Mouse (Mus musculus) E14TG2a.4 (cell line): ENCODE results near the gene Snapc1.

Source experiments
- H3K27me3 ChIP-seq: 2 replicates; pipeline ENCODE4 v1.6.1; 2014; ENCODE audit warnings: low read length, control low read depth; ENCODE audit not compliant: insufficient read depth
- H3K36me3 ChIP-seq: 2 replicates; pipeline ENCODE4 v1.6.1; 2014; ENCODE audit warnings: low read length, control low read depth; ENCODE audit not compliant: insufficient read depth
- H3K4me1 ChIP-seq: replicated peaks from 2 replicates; pipeline ENCODE4 v1.6.1; 2014; ENCODE audit warnings: low read depth, low read length, control low read depth
- H3K4me3 ChIP-seq: replicated peaks from 2 replicates; pipeline ENCODE4 v1.5.1; 2014; ENCODE audit warnings: mild to moderate bottlenecking, low read length
- H3K9me3 ChIP-seq: 2 replicates; pipeline ENCODE4 v1.6.1; 2014; ENCODE audit warnings: low read length, control low read depth
- CTCF ChIP-seq: conservative IDR thresholded peaks from 2 replicates; pipeline ENCODE4 v1.5.1; 2014; ENCODE audit warnings: low read length
- NANOG ChIP-seq: IDR thresholded peaks from 2 replicates; pipeline ENCODE4 v1.6.1; 2014; ENCODE audit warnings: borderline replicate concordance, low read length, mixed read lengths
- POU5F1 ChIP-seq: IDR thresholded peaks from 2 replicates; pipeline ENCODE4 v1.6.1; 2014; ENCODE audit warnings: low read length, borderline replicate concordance

Gene Snapc1

GRCm38 (mm10) chr12:73964291-73965281 is at the start of gene Snapc1:
TSS of gene Snapc1 (plus strand) at chr12:73964481.
- no peaks in the 10 kb centered on the region for H3K9me3 ChIP-seq

GRCm38 (mm10) chr12:73918479-73918878 is 45.8 kb upstream of the Snapc1 start:
- no peaks in the 10 kb centered on the region for H3K4me1 ChIP-seq
- TF ChIP-seq CTCF = no peak
- TF ChIP-seq NANOG = no peak
- no peak for TF ChIP-seq POU5F1

More at GRCm38 (mm10) chr12:73964291-73965281, at the start of gene Snapc1:
- H3K36me3 ChIP-seq = peaks cover 25% of the 10 kb centered on the region
- no peak for TF ChIP-seq NANOG
- peaks cover 17% of the 10 kb centered on the region for H3K4me1 ChIP-seq
- peak within 1 kb of the TSS; percentile 95 for H3K4me3 ChIP-seq
- H3K27me3 ChIP-seq = no peaks in the 10 kb centered on the region

GRCm38 (mm10) chr12:73930266-73930665 is 34.0 kb upstream of the Snapc1 start:
- Histone ChIP-seq H3K27me3 (no peaks in the 10 kb centered on the region), H3K4me1 (no peaks in the 10 kb centered on the region), H3K9me3 (no peaks in the 10 kb centered on the region), H3K4me3 (no peak overlapping the region), H3K36me3 (peaks cover 81% of the 10 kb centered on the region)
- TF ChIP-seq NANOG (no peak), CTCF (no peak), POU5F1 (no peak)

More at GRCm38 (mm10) chr12:73918479-73918878, 45.8 kb upstream of the Snapc1 start:
- H3K4me3 ChIP-seq = no peak overlapping the region
- no peaks in the 10 kb centered on the region for H3K9me3 ChIP-seq
- H3K36me3 ChIP-seq = no peaks in the 10 kb centered on the region
- H3K27me3 ChIP-seq = no peaks in the 10 kb centered on the region

- H3K4me1 ChIP-seq = no peaks in the 10 kb centered on the region
- H3K36me3 ChIP-seq = peaks cover 82% of the 10 kb centered on the region
- TF ChIP-seq POU5F1 (no peak), NANOG (no peak), CTCF (peak; percentile 20)
- H3K9me3 ChIP-seq = no peaks in the 10 kb centered on the region
- no peak overlapping the region for H3K4me3 ChIP-seq
- no peaks in the 10 kb centered on the region for H3K27me3 ChIP-seq
Measured at GRCm38 (mm10) chr12:73931274-73931673, 33.0 kb upstream of the Snapc1 start.

- H3K36me3 ChIP-seq = peaks cover 91% of the 10 kb centered on the region
- no peaks in the 10 kb centered on the region for H3K27me3 ChIP-seq
- no peak for TF ChIP-seq NANOG
- no peak for TF ChIP-seq POU5F1
- no peak for TF ChIP-seq CTCF
- H3K4me1 ChIP-seq = no peaks in the 10 kb centered on the region
- no peak overlapping the region for H3K4me3 ChIP-seq
- no peaks in the 10 kb centered on the region for H3K9me3 ChIP-seq
Measured at GRCm38 (mm10) chr12:73934528-73934927, 29.8 kb upstream of the Snapc1 start.

GRCm38 (mm10) chr12:73937353-73937752 is 26.9 kb upstream of the Snapc1 start, which contains the start of gene Gm49321:
TSS of gene Gm49321 (plus strand) at chr12:73937653.
- Histone ChIP-seq H3K9me3 (no peaks in the 10 kb centered on the region), H3K27me3 (no peaks in the 10 kb centered on the region), H3K36me3 (peaks cover 92% of the 10 kb centered on the region), H3K4me1 (no peaks in the 10 kb centered on the region), H3K4me3 (no peak within 1 kb of the TSS)
- TF ChIP-seq NANOG (no peak), POU5F1 (no peak), CTCF (no peak)

GRCm38 (mm10) chr12:73939542-73939941 is 24.7 kb upstream of the Snapc1 start:
- Histone ChIP-seq H3K9me3 (no peaks in the 10 kb centered on the region), H3K4me3 (no peak overlapping the region), H3K4me1 (no peaks in the 10 kb centered on the region), H3K36me3 (peaks cover 91% of the 10 kb centered on the region), H3K27me3 (no peaks in the 10 kb centered on the region)
- TF ChIP-seq POU5F1 = no peak
- TF ChIP-seq CTCF = no peak
- no peak for TF ChIP-seq NANOG

- H3K4me3 ChIP-seq = peak overlapping the region; percentile 83
- H3K9me3 ChIP-seq = no peaks in the 10 kb centered on the region
- peaks cover 20% of the 10 kb centered on the region for H3K4me1 ChIP-seq
- peaks cover 9% of the 10 kb centered on the region for H3K27me3 ChIP-seq
- peaks cover 36% of the 10 kb centered on the region for H3K36me3 ChIP-seq
- TF ChIP-seq CTCF (no peak), NANOG (no peak), POU5F1 (no peak)
Measured at GRCm38 (mm10) chr12:73948415-73948814, 15.9 kb upstream of the Snapc1 start.
